Mouse (Mus musculus) midbrain, embryonic 11.5 days (tissue): Measurements from ENCODE around the gene Psmg3. TPM values are rescaled to one million over a fixed set of nuclear protein-coding genes. Genes with fewer than 3 reads are reported as not detected.

Experiments
- ATAC-seq: fragments of 200-750 bp; cut with Nextera tagmentation; 2 replicates; pipeline ENCODE4 v1.8.0; 2017; ENCODE audit warnings: moderate TSS enrichment, moderate library complexity; ENCODE audit not compliant: low FRiP score
- DNase-seq: peaks from one replicate; pipeline ENCODE4 v3.0.0; 2015; ENCODE audit warnings: low spot score; ENCODE audit errors: missing footprints
- H3K27ac ChIP-seq: fragments of 300-500 bp; sonication (generic); 2 replicates; pipeline ENCODE4 v1.5.1; 2014; ENCODE audit warnings: low read depth, low read length
- H3K27me3 ChIP-seq: fragments of 300-500 bp; sonication (generic); 2 replicates; pipeline ENCODE4 v1.6.1; 2014; ENCODE audit warnings: mild to moderate bottlenecking, low read length, moderate library complexity, mixed read lengths; ENCODE audit not compliant: control insufficient read depth, insufficient read depth
- H3K36me3 ChIP-seq: fragments of 300-500 bp; sonication (generic); 2 replicates; pipeline ENCODE4 v1.6.1; 2014; ENCODE audit warnings: mild to moderate bottlenecking, low read length, moderate library complexity, mixed read lengths; ENCODE audit not compliant: control insufficient read depth, insufficient read depth
- H3K4me1 ChIP-seq: fragments of 300-500 bp; sonication (generic); 2 replicates; pipeline ENCODE4 v1.6.1; 2014; ENCODE audit warnings: low read length; ENCODE audit not compliant: control insufficient read depth, insufficient read depth
- H3K4me2 ChIP-seq: fragments of 300-500 bp; sonication (generic); 2 replicates; pipeline ENCODE4 v1.6.1; 2014; ENCODE audit warnings: mild to moderate bottlenecking, moderate library complexity
- H3K4me3 ChIP-seq: fragments of 300-500 bp; sonication (generic); 2 replicates; pipeline ENCODE4 v1.5.1; 2014; ENCODE audit warnings: low read depth, low read length
- H3K9ac ChIP-seq: fragments of 300-500 bp; sonication (generic); 2 replicates; pipeline ENCODE4 v1.6.1; 2014; ENCODE audit warnings: low read length
- H3K9me3 ChIP-seq: fragments of 300-500 bp; sonication (generic); 2 replicates; pipeline ENCODE4 v1.6.1; 2016; ENCODE audit warnings: low read length; ENCODE audit not compliant: control insufficient read depth
- WGBS: fragments of 180-500 bp; shearing (Covaris S2); extraction: QIAGEN DNeasy Blood & Tissue Kit; methylation state at CpG from one replicate; pipeline ENCODE4 v1.1.7; 2014; 5-methylcytosine and 5-hydroxymethylcytosine counted together
- polyA plus RNA-seq: library from polyadenylated mRNA; unstranded; fragments of >200 nt; fragmentation: Nextera tagmentation; extraction: Ambion mirVana; gene quantifications from 2 replicates; pipeline ENCODE4 v1.2.1, GENCODE M21; 2014

Gene Psmg3
- polyA plus RNA-seq, 1 experiment from 2014 or later, result 81.2 TPM

GRCm38 (mm10) chr5:139799041-139799440 lies 27.6 kb downstream of the Psmg3 start:
- no peak overlapping the region for H3K4me2 ChIP-seq
- H3K27me3 ChIP-seq, result no peaks in the 10 kb centered on the region
- H3K9me3 ChIP-seq, result no peaks in the 10 kb centered on the region
- H3K4me1 ChIP-seq, result peaks cover 29% of the 10 kb centered on the region
- no peak overlapping the region for H3K9ac ChIP-seq
- ATAC-seq (no peak), DNase-seq (no peak)
- peaks cover 3% of the 10 kb centered on the region; the same call in 1 of the 2 replicates for H3K36me3 ChIP-seq
- no peak overlapping the region for H3K27ac ChIP-seq
- WGBS, result 89% methylated on average over 9 of the region's 9 CpGs
- H3K4me3 ChIP-seq, result no peak overlapping the region

GRCm38 (mm10) chr5:139798168-139798900 lies 28.4 kb downstream of the Psmg3 start:
- peak overlapping the region; percentile 61 for H3K9ac ChIP-seq
- peak overlapping the region; percentile 89 for H3K27ac ChIP-seq
- H3K4me2 ChIP-seq, result peak overlapping the region; percentile 47
- H3K36me3 ChIP-seq, result peaks cover 3% of the 10 kb centered on the region; the same call in 1 of the 2 replicates
- no peaks in the 10 kb centered on the region for H3K27me3 ChIP-seq
- ATAC-seq (no peak), DNase-seq (no peak)
- H3K4me1 ChIP-seq, result peaks cover 23% of the 10 kb centered on the region
- no peak overlapping the region; the same call in none of the 2 replicates for H3K4me3 ChIP-seq
- no peaks in the 10 kb centered on the region for H3K9me3 ChIP-seq
- WGBS, result 43% methylated on average over 12 of the region's 12 CpGs

DNA sequence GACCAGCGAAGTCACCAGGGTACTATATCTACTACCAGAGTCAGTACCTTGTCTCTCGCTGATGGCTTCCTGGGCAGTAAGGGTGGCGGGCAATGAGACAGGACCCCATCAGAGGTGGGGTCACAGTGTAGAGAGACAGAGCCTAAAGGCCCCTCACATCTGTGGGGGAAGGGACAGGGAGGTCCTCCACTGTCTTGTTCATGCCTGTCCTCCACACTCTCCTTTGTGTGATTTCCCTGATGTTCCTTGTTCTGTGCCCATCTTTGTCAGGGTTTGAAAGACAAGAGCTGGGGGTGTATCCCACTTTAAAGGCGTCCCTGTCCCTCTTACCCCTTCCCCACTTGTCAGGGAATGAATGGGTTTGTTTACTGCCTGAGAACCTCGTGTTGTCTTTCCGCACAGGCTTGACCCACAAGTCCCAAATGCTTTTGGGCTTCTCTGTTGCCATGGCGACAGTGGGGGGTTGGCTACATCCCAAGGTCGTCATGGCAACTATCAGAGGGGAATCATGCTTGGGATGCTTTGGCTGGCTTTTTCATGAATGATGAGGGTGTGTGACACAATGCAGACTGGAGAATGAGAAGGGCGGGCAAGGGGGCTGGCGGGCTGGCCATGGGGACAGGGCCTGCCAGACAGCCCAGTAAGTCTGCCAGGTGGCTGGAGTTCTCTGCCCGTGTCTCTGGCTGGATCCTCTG lies 29.1 kb downstream of the Psmg3 start:
- no peaks in the 10 kb centered on the region for H3K9me3 ChIP-seq
- peak overlapping the region; percentile 61 for H3K9ac ChIP-seq
- peak overlapping the region; percentile 47 for H3K4me2 ChIP-seq
- peaks cover 23% of the 10 kb centered on the region for H3K4me1 ChIP-seq
- H3K27ac ChIP-seq, result peak overlapping the region; percentile 89
- no peaks in the 10 kb centered on the region for H3K27me3 ChIP-seq
- no peak overlapping the region; the same call in none of the 2 replicates for H3K4me3 ChIP-seq
- peaks cover 3% of the 10 kb centered on the region; the same call in 1 of the 2 replicates for H3K36me3 ChIP-seq
- ATAC-seq (peak; percentile 90), DNase-seq (peak; percentile 98)
- WGBS, result 18% methylated on average over 11 of the region's 11 CpGs

DNA sequence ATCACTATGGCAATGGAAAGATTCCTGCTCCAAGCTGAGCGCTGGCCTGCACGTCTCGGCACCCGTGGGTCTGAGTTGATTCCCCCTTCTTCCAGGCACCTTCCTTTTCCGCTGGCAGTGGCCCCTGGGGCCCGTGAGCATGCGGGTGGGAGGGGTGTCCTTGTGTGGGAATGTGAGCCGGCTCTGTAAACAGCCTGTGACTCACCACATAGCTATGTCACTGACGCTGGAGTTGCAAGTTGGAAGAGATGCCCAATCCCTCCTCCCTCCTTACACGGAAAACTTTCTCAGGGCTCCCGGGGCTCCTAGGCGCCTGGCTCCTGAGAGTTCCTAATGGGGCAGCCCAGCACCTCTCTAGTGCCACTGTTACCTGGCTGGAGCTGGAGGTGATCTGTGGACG lies 29.8 kb downstream of the Psmg3 start:
- DNase-seq, result no peak
- H3K4me1 ChIP-seq, result peaks cover 30% of the 10 kb centered on the region
- peak; percentile 22 for ATAC-seq

DNA sequence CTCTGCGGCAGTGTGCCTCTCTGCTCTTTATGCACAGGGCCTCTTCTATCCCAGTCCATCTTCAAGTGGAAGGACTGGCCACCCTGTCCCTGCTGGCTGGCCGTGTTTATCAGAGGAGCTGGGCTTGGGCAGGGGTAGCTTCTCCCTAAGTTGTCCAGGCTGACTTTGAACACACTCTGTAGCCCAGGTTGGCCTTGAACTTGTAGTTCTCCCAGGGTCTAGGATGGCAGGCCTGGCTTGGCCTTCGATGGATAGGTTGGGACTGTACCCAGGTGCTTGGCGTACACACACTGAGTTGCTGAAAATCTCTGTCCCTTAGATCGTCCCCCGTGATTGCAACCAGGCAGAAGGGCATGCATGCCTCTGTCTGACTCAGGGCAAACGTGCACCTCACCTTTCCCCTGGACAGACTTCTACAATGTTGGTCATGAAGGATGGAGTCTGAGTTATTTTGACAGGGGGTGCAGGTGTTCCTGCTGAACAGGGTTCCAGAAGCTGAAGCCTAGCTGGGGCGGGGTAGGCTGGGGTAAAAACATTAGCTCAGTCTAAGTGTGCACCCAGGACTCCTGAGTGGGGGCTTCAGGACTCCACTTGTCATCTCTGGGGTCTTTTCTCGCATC lies 30.6 kb downstream of the Psmg3 start:
- no peaks in the 10 kb centered on the region for H3K27me3 ChIP-seq
- H3K9ac ChIP-seq, result no peak overlapping the region
- peaks cover 34% of the 10 kb centered on the region for H3K4me1 ChIP-seq
- H3K27ac ChIP-seq, result no peak overlapping the region
- no peak for ATAC-seq
- no peak overlapping the region for H3K4me3 ChIP-seq
- peaks cover 3% of the 10 kb centered on the region; the same call in 1 of the 2 replicates for H3K36me3 ChIP-seq
- WGBS, result 84% methylated on average over 9 of the region's 9 CpGs
- DNase-seq, result no peak
- no peak overlapping the region for H3K4me2 ChIP-seq
- H3K9me3 ChIP-seq, result no peaks in the 10 kb centered on the region

More for the DNA sequence above, 29.8 kb downstream of the Psmg3 start:
- Histone ChIP-seq H3K9ac (0 out of 2 replicates have a peak overlapping the region, but pooled peaks have one; percentile 24), H3K27me3 (no peaks in the 10 kb centered on the region), H3K4me3 (no peak overlapping the region), H3K4me2 (peak overlapping the region; percentile 47), H3K9me3 (no peaks in the 10 kb centered on the region), H3K36me3 (peaks cover 3% of the 10 kb centered on the region; the same call in 1 of the 2 replicates), H3K27ac (peak overlapping the region; percentile 68; the same call in 1 of the 2 replicates)
- 25% methylated on average over 13 of the region's 13 CpGs for WGBS

DNA sequence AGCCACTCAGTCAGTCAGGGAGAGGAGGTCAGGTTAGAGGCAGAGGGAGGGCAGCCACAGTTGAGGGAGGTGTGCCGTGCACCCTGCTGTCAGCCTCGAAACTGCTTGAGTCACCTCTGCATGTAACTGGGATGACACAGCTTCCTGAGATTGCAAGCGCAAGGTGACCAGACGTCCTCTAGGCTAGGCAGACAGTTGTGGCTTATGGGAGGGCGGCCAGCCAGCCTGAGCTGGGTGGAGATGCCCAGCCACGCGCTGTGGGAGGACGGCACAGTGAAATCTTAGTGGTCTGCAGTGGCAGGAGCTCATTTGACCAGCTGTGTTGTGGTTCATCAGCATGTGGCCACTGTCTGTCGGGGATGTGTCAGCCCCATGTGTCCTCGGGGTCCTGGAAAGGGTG lies 31.7 kb downstream of the Psmg3 start:
- Histone ChIP-seq H3K4me2 (no peak overlapping the region), H3K36me3 (no peaks in the 10 kb centered on the region), H3K9ac (0 out of 2 replicates have a peak overlapping the region, but pooled peaks have one; percentile 9), H3K27ac (no peak overlapping the region), H3K27me3 (no peaks in the 10 kb centered on the region), H3K4me1 (peaks cover 37% of the 10 kb centered on the region), H3K4me3 (no peak overlapping the region), H3K9me3 (no peaks in the 10 kb centered on the region)
- 75% methylated on average over 10 of the region's 10 CpGs for WGBS
- ATAC-seq (no peak), DNase-seq (no peak)

- WGBS, result 87% methylated on average over 5 of the region's 5 CpGs
- Histone ChIP-seq H3K36me3 (no peaks in the 10 kb centered on the region), H3K4me1 (peaks cover 37% of the 10 kb centered on the region), H3K27me3 (no peaks in the 10 kb centered on the region), H3K4me2 (no peak overlapping the region), H3K9ac (no peak overlapping the region), H3K4me3 (no peak overlapping the region), H3K27ac (no peak overlapping the region), H3K9me3 (no peaks in the 10 kb centered on the region)
- DNase-seq, result no peak
- no peak for ATAC-seq
These were observed 32.5 kb downstream of the Psmg3 start for GRCm38 (mm10) chr5:139794137-139794536.

DNA sequence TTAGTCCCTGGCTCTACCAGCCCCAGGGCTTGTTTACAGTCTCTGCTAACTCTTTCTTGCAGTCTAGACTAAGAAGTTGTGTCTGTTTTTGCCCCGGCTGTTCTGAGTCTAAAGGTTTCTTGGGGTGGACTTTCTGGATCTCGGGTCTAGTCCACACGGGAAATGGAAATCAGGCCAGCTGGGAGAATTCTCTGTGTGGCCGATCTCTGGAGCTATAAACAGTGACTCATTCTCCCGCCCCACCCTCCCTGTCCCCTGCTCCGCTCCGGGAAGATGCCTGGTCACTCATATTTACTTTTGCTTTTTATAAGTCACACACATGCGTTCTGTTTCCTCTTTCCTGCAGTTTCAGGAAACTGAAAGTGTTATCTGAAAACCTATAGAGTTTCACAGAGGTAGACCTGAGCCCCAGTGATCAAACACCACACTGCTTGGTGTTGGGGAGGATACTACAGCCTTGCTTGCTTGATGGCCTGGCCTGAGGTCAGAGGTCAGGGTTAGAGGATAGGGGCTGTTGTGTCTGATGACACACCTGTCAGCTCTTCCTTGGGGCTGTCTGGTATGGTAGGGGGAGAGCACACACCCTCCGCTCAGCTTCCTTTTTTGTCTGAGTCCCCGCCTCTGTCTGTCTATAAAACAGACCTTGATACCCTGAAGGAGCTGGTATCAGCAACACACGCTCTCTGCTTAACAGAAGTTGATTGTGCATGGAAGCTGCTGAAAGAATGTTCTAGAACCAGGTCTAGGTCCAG lies 33.2 kb downstream of the Psmg3 start:
- Histone ChIP-seq H3K9me3 (no peaks in the 10 kb centered on the region), H3K36me3 (no peaks in the 10 kb centered on the region), H3K4me2 (no peak overlapping the region; the same call in 1 of the 2 replicates), H3K4me3 (no peak overlapping the region), H3K9ac (no peak overlapping the region), H3K27me3 (no peaks in the 10 kb centered on the region), H3K27ac (no peak overlapping the region), H3K4me1 (peaks cover 35% of the 10 kb centered on the region)
- no peak for DNase-seq
- no peak for ATAC-seq
- 77% methylated on average over 11 of the region's 11 CpGs for WGBS
